Mouse (Mus musculus) neutrophil, adult 83 days (primary cell): ENCODE data around the gene Fam180a. TPM values are rescaled to one million over a fixed set of nuclear protein-coding genes. Genes with fewer than 3 reads are reported as not detected.

ENCODE experiments used
- total RNA-seq, 2 experiments: library from RNA; stranded (reverse); gene quantifications; one replicate each; pipeline ENCODE4 v1.2.4; 2023

The Fam180a gene
- total RNA-seq: not detected

DNA sequence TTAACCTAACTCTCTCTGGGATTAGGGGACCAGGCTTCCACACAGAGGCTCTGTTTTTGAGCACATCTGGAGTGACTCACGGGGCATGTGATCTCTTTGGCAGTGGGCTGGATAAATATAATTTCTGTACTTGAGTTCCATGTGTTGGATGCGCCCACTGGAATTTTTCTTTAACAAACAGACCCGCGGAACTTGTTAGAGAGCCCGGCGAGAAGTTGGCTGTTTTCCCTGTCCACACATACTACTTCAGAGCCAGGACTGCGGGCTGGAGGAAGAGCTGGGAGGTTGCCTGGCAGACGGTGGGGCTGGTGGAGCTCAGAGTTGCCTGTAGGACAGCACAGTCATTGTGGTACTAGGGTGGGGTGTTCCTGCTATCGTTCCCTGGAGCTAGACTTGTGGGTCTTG is at the start of gene Fam180a:
Fam180a (minus strand) TSS at position 31 of the 405 bp plus-strand sequence.

DNA sequence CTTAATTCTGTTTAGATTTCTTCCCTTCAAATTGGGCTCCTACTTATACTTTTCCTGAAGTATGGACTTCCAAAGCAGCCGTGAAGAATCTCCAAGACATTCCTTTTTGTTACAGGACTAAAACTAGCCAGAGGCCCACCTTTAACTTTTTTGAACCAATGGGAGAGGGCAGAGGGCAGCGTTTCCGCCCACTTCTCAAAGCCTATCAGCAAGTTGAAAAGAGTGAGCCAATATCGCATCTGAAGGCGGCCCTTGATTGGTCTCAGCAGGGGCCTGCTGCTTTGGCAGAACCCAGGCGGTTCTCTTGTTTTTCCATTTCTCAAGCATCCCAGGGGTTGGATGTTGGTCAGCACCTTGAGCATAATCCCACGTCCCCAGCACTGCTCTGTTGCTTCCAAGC is 17.9 kb downstream of the Fam180a start, which contains the start of gene Slc13a4:
Slc13a4 (minus strand) TSS at position 95 of the 400 bp plus-strand sequence.

Other genes starting within 250 kb of the Fam180a start
- 10 to 100 TPM; 22.7 to 26.2 TPM for gene Cnot4, start 192.4 kb downstream of the Fam180a start, total RNA-seq
- gene Nup205, start 148.7 kb downstream of the Fam180a start, total RNA-seq: 10 to 100 TPM; 38.4 to 45.4 TPM
- gene Slc13a4, start 18.0 kb downstream of the Fam180a start, total RNA-seq: not detected
- gene Mtpn, start 213.7 kb upstream of the Fam180a start, total RNA-seq: 100 to 1,000 TPM; 132 to 133 TPM